Mouse (Mus musculus) intestine, postnatal 0 days (tissue): ENCODE results near the gene Ube2cbp. TPM values are rescaled to one million over a fixed set of nuclear protein-coding genes. Genes with fewer than 3 reads are reported as not detected.

Experiments used
- ATAC-seq: fragments of 200-750 bp; cut with Nextera tagmentation; 2 replicates; pipeline ENCODE4 v1.8.0; 2017; ENCODE audit warnings: mild to moderate bottlenecking, moderate TSS enrichment, moderate library complexity
- H3K27ac ChIP-seq: fragments of 300-500 bp; sonication (generic); 2 replicates; pipeline ENCODE4 v1.5.1; 2014; ENCODE audit warnings: mild to moderate bottlenecking, low read depth, low read length, moderate library complexity
- H3K27me3 ChIP-seq: fragments of 300-500 bp; sonication (generic); replicated peaks from 2 replicates; pipeline ENCODE4 v1.6.1; 2014; ENCODE audit warnings: low read length, mixed read lengths; ENCODE audit not compliant: control insufficient read depth, insufficient read depth
- H3K36me3 ChIP-seq: fragments of 300-500 bp; sonication (generic); 2 replicates; pipeline ENCODE4 v1.6.1; 2014; ENCODE audit warnings: mild to moderate bottlenecking, moderate library complexity; ENCODE audit not compliant: control insufficient read depth, insufficient read depth
- H3K4me1 ChIP-seq: fragments of 300-500 bp; sonication (generic); replicated peaks from 2 replicates; pipeline ENCODE4 v1.6.1; 2014; ENCODE audit warnings: antibody characterized with exemption, low read length, mixed read lengths; ENCODE audit not compliant: control insufficient read depth, insufficient read depth
- H3K4me2 ChIP-seq: fragments of 300-500 bp; sonication (generic); replicated peaks from 2 replicates; pipeline ENCODE4 v1.6.1; 2014; ENCODE audit warnings: low read depth, mild to moderate bottlenecking, moderate library complexity
- H3K4me3 ChIP-seq: fragments of 300-500 bp; sonication (generic); 2 replicates; pipeline ENCODE4 v1.5.1; 2014; ENCODE audit warnings: low read depth, low read length
- H3K9ac ChIP-seq: fragments of 300-500 bp; sonication (generic); 2 replicates; pipeline ENCODE4 v1.6.1; 2014; ENCODE audit warnings: mild to moderate bottlenecking, low read depth, low read length
- H3K9me3 ChIP-seq: fragments of 300-500 bp; sonication (generic); 2 replicates; pipeline ENCODE4 v1.6.1; 2016; ENCODE audit warnings: mixed run types; ENCODE audit not compliant: control insufficient read depth
- CTCF ChIP-seq: sonication (generic); IDR thresholded peaks from 2 replicates; pipeline ENCODE4 v1.5.1; 2016; ENCODE audit warnings: low read depth, mild to moderate bottlenecking, control low read depth, antibody characterized with exemption, moderate library complexity
- WGBS: fragments of 180-500 bp; shearing (Covaris S2); extraction: QIAGEN DNeasy Blood & Tissue Kit; methylation state at CpG from one replicate; pipeline ENCODE4 v1.1.7; 2014; 5-methylcytosine and 5-hydroxymethylcytosine counted together
- polyA plus RNA-seq: library from polyadenylated mRNA; unstranded; fragments of >200 nt; fragmentation: Nextera tagmentation; extraction: Ambion mirVana; gene quantifications from 2 replicates; pipeline ENCODE4 v1.2.1, GENCODE M21; 2015

Gene Ube2cbp
- polyA plus RNA-seq, 1 experiment from 2014 or later: 1.6 TPM

DNA sequence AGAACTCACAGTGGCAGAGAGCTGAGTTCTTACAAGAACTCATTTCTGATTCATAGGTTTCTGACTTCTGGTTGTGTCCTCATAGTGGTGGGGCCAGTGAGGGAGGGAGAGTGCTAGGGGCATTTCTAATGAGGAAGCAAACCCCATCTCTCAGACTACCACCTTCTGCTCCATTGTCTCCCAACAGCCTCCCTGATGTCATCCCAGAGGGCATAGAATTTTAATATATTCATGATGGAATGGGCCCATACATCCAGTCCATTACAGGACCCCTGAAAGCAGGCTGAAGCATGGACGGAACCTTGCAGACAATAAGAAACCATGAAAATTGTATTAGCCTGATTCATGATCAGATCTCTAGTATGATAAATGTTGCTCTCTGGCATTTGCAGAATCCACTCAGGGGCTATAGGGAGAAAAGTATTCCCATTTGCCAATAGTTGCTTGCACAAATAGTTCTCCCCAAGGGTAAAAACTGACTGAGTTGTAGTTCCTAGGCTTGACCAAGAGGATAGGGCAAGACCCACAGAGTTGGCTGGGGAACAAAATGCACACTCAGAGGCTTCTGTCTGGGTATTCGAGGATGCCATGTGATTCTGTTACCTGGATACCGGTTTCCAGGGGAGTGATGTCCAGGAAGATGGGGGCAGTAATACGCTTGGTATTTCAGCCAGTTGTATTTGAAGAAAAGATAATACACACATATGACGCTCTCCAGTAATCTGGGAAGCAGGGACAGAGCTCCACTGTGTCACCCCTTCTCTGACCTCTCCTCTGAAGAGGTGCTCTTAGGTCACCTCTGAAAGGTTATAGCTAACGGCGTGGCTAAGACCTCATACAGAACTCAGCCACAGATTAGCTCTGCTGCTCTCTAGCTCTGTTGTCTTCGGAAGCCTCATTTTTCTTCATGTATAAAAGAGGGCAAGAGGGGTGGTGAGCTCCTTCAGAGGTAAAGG lies 167.8 kb downstream of the Ube2cbp start:
- Histone ChIP-seq H3K27me3 (no peaks in the 10 kb centered on the region), H3K4me3 (no peak overlapping the region), H3K4me2 (no peak overlapping the region), H3K4me1 (no peaks in the 10 kb centered on the region), H3K27ac (no peak overlapping the region), H3K9me3 (no peaks in the 10 kb centered on the region), H3K36me3 (no peaks in the 10 kb centered on the region), H3K9ac (no peak overlapping the region)
- 85% methylated on average over 8 of the region's 8 CpGs for WGBS
- ATAC-seq: no peak
- TF ChIP-seq CTCF: no peak

- Histone ChIP-seq H3K4me1 (no peaks in the 10 kb centered on the region), H3K4me3 (no peak overlapping the region)
- WGBS: 83% methylated on average over 3 of the region's 3 CpGs
Measured at GRCm38 (mm10) chr9:86287570-86287954, 177.2 kb downstream of the Ube2cbp start.

GRCm38 (mm10) chr9:86286830-86287569 lies 177.8 kb downstream of the Ube2cbp start:
- WGBS: 97% methylated on average over 2 of the region's 2 CpGs
- Histone ChIP-seq H3K9me3 (peaks cover 5% of the 10 kb centered on the region; the same call in 1 of the 2 replicates), H3K36me3 (no peaks in the 10 kb centered on the region), H3K4me3 (no peak overlapping the region), H3K4me1 (no peaks in the 10 kb centered on the region), H3K27ac (no peak overlapping the region), H3K9ac (no peak overlapping the region), H3K27me3 (no peaks in the 10 kb centered on the region), H3K4me2 (no peak overlapping the region)
- no peak for ATAC-seq
- TF ChIP-seq CTCF: no peak

More at GRCm38 (mm10) chr9:86287570-86287954, 177.2 kb downstream of the Ube2cbp start:
- TF ChIP-seq CTCF: no peak
- no peak overlapping the region for H3K27ac ChIP-seq
- no peak overlapping the region for H3K9ac ChIP-seq
- no peaks in the 10 kb centered on the region for H3K36me3 ChIP-seq
- no peak for ATAC-seq
- H3K9me3 ChIP-seq: peaks cover 5% of the 10 kb centered on the region; the same call in 1 of the 2 replicates
- H3K4me2 ChIP-seq: no peak overlapping the region
- H3K27me3 ChIP-seq: no peaks in the 10 kb centered on the region

DNA sequence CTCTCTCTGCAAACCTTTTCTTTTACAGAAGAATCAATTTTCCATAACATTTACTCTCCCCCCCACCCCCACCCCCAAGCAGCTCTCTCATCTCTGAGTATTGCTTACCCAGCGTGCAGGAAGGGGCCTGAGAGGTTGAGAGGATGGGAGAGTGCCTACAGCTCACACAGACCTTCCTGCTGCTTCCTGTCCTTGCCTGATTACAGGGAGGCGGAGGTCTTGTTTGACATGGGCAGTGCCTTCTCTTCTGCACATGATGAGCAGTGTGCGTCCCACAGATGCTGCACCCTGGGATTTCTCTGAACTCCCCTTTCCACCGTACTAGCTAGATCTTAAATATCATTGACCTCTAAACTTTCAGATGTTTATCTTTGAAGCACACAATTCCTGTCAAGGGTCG lies 182.2 kb downstream of the Ube2cbp start:
- H3K4me2 ChIP-seq: no peak overlapping the region
- H3K27me3 ChIP-seq: no peaks in the 10 kb centered on the region
- TF ChIP-seq CTCF: no peak
- H3K27ac ChIP-seq: no peak overlapping the region
- H3K9me3 ChIP-seq: peaks cover 5% of the 10 kb centered on the region; the same call in 1 of the 2 replicates
- H3K36me3 ChIP-seq: no peaks in the 10 kb centered on the region
- no peak overlapping the region for H3K9ac ChIP-seq
- no peaks in the 10 kb centered on the region for H3K4me1 ChIP-seq
- WGBS: 62% methylated on average over 5 of the region's 5 CpGs
- no peak overlapping the region for H3K4me3 ChIP-seq
- no peak for ATAC-seq

DNA sequence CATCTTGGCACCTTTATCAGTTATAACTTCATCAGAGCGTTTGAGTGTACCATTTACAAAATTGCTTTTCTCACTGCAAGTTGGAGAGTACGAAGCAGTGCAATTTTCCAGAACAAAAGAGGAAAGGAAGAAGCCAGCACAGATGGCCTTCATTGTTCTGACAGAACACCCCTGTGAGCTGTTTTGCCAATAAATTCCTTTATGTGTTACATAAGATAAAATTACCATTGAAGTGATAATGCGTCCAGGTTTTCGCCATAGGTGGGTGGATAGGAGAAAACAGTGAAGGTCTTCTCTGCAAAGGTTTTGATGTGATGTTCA lies 183.6 kb downstream of the Ube2cbp start:
- Histone ChIP-seq H3K4me1 (no peaks in the 10 kb centered on the region), H3K9ac (no peak overlapping the region), H3K4me3 (no peak overlapping the region), H3K4me2 (no peak overlapping the region), H3K9me3 (peaks cover 5% of the 10 kb centered on the region; the same call in 1 of the 2 replicates), H3K36me3 (no peaks in the 10 kb centered on the region), H3K27ac (no peak overlapping the region), H3K27me3 (no peaks in the 10 kb centered on the region)
- WGBS: 75% methylated on average over 4 of the region's 4 CpGs
- ATAC-seq: no peak
- TF ChIP-seq CTCF: no peak

- 79% methylated on average over 10 of the region's 10 CpGs for WGBS
- Histone ChIP-seq H3K36me3 (no peaks in the 10 kb centered on the region), H3K9ac (no peak overlapping the region), H3K4me3 (no peak overlapping the region), H3K9me3 (peaks cover 4% of the 10 kb centered on the region; the same call in 1 of the 2 replicates), H3K4me2 (no peak overlapping the region), H3K27ac (no peak overlapping the region), H3K27me3 (no peaks in the 10 kb centered on the region), H3K4me1 (no peaks in the 10 kb centered on the region)
- ATAC-seq: no peak
- TF ChIP-seq CTCF: no peak
Measured at GRCm38 (mm10) chr9:86280461-86281146, 184.1 kb downstream of the Ube2cbp start.
